Mouse (Mus musculus): Measurements from ENCODE around the gene Colgalt2. TPM values are rescaled to one million over a fixed set of nuclear protein-coding genes. Genes with fewer than 3 reads are reported as not detected.

Colgalt2 gene
- polyA plus RNA-seq, 1 experiment from 2014 or later, result 0.21 TPM

GRCm38 (mm10) chr1:152461814-152462213 is 62.2 kb downstream of the Colgalt2 start:
- WGBS (ENCODE audit: insufficient replicate concordance), result 30% methylated on average over 3 of the region's 3 CpGs
- no peak for DNase-seq
- H3K4me1 ChIP-seq (ENCODE audit: insufficient read depth), result no peaks in the 10 kb centered on the region
- H3K4me3 ChIP-seq (ENCODE audit: low read depth, low read length), result no peak overlapping the region
- H3K27ac ChIP-seq (ENCODE audit: low read depth), result no peak overlapping the region
- H3K9ac ChIP-seq (replicated peaks), result no peak overlapping the region
- no peaks in the 10 kb centered on the region for H3K9me3 ChIP-seq (ENCODE audit: low read length)
- no peaks in the 10 kb centered on the region for H3K27me3 ChIP-seq (ENCODE audit: insufficient read depth, low read length)
- no peak overlapping the region for H3K4me2 ChIP-seq (ENCODE audit: low read depth, low read length)
- no peak for ATAC-seq
- no peaks in the 10 kb centered on the region for H3K36me3 ChIP-seq (replicated peaks; ENCODE audit: insufficient read depth, low read length)
- TF ChIP-seq EP300 (IDR thresholded peaks at IDR 0.05; ENCODE audit: low read depth) (no peak), CTCF (IDR thresholded peaks at IDR 0.05; ENCODE audit: low read depth) (no peak)

GRCm38 (mm10) chr1:152462348-152462747 is 62.7 kb downstream of the Colgalt2 start:
- Histone ChIP-seq H3K36me3 (replicated peaks; ENCODE audit: insufficient read depth, low read length) (no peaks in the 10 kb centered on the region), H3K4me2 (ENCODE audit: low read depth, low read length) (no peak overlapping the region), H3K9me3 (ENCODE audit: low read length) (no peaks in the 10 kb centered on the region), H3K9ac (replicated peaks) (no peak overlapping the region), H3K27me3 (ENCODE audit: insufficient read depth, low read length) (no peaks in the 10 kb centered on the region), H3K4me3 (ENCODE audit: low read depth, low read length) (no peak overlapping the region), H3K4me1 (ENCODE audit: insufficient read depth) (no peaks in the 10 kb centered on the region), H3K27ac (ENCODE audit: low read depth) (no peak overlapping the region)
- ATAC-seq, result no peak
- no peak for TF ChIP-seq EP300 (IDR thresholded peaks at IDR 0.05; ENCODE audit: low read depth)
- no peak for TF ChIP-seq CTCF (IDR thresholded peaks at IDR 0.05; ENCODE audit: low read depth)
- no peak for DNase-seq
- 64% methylated on average over 7 of the region's 7 CpGs for WGBS (ENCODE audit: insufficient replicate concordance)

- WGBS (ENCODE audit: insufficient replicate concordance), result 35% methylated on average over 3 of the region's 3 CpGs
- H3K9ac ChIP-seq (replicated peaks), result no peak overlapping the region
- H3K4me1 ChIP-seq (ENCODE audit: insufficient read depth), result no peaks in the 10 kb centered on the region
- no peak overlapping the region for H3K4me2 ChIP-seq (ENCODE audit: low read depth, low read length)
- no peak for ATAC-seq
- no peaks in the 10 kb centered on the region for H3K27me3 ChIP-seq (ENCODE audit: insufficient read depth, low read length)
- H3K4me3 ChIP-seq (ENCODE audit: low read depth, low read length), result no peak overlapping the region
- TF ChIP-seq CTCF (IDR thresholded peaks at IDR 0.05; ENCODE audit: low read depth), result no peak
- no peak for TF ChIP-seq EP300 (IDR thresholded peaks at IDR 0.05; ENCODE audit: low read depth)
- no peaks in the 10 kb centered on the region for H3K36me3 ChIP-seq (replicated peaks; ENCODE audit: insufficient read depth, low read length)
- H3K27ac ChIP-seq (ENCODE audit: low read depth), result no peak overlapping the region
- no peaks in the 10 kb centered on the region for H3K9me3 ChIP-seq (ENCODE audit: low read length)
- no peak for DNase-seq
These were observed 66.7 kb downstream of the Colgalt2 start for GRCm38 (mm10) chr1:152466280-152466679.

GRCm38 (mm10) chr1:152468443-152468842 is 68.8 kb downstream of the Colgalt2 start:
- TF ChIP-seq EP300 (IDR thresholded peaks at IDR 0.05; ENCODE audit: low read depth) (no peak), CTCF (IDR thresholded peaks at IDR 0.05; ENCODE audit: low read depth) (no peak)
- DNase-seq (no peak), ATAC-seq (no peak)
- 82% methylated on average over 9 of the region's 9 CpGs for WGBS (ENCODE audit: insufficient replicate concordance)
- no peaks in the 10 kb centered on the region for H3K36me3 ChIP-seq (replicated peaks; ENCODE audit: insufficient read depth, low read length)
- H3K4me1 ChIP-seq (ENCODE audit: insufficient read depth), result no peaks in the 10 kb centered on the region
- no peak overlapping the region for H3K4me2 ChIP-seq (ENCODE audit: low read depth, low read length)
- H3K27ac ChIP-seq (ENCODE audit: low read depth), result no peak overlapping the region
- no peaks in the 10 kb centered on the region for H3K9me3 ChIP-seq (ENCODE audit: low read length)
- H3K9ac ChIP-seq (replicated peaks), result no peak overlapping the region
- no peaks in the 10 kb centered on the region for H3K27me3 ChIP-seq (ENCODE audit: insufficient read depth, low read length)
- H3K4me3 ChIP-seq (ENCODE audit: low read depth, low read length), result no peak overlapping the region

GRCm38 (mm10) chr1:152476126-152476525 is 76.5 kb downstream of the Colgalt2 start:
- ATAC-seq (no peak), DNase-seq (no peak)
- Histone ChIP-seq H3K27ac (ENCODE audit: low read depth) (no peak overlapping the region), H3K4me1 (ENCODE audit: insufficient read depth) (no peaks in the 10 kb centered on the region), H3K36me3 (replicated peaks; ENCODE audit: insufficient read depth, low read length) (no peaks in the 10 kb centered on the region), H3K4me3 (ENCODE audit: low read depth, low read length) (no peak overlapping the region), H3K27me3 (ENCODE audit: insufficient read depth, low read length) (no peaks in the 10 kb centered on the region), H3K4me2 (ENCODE audit: low read depth, low read length) (no peak overlapping the region), H3K9ac (replicated peaks) (no peak overlapping the region), H3K9me3 (ENCODE audit: low read length) (no peaks in the 10 kb centered on the region)
- TF ChIP-seq CTCF (IDR thresholded peaks at IDR 0.05; ENCODE audit: low read depth) (no peak), EP300 (IDR thresholded peaks at IDR 0.05; ENCODE audit: low read depth) (no peak)
- 67% methylated on average over 4 of the region's 4 CpGs for WGBS (ENCODE audit: insufficient replicate concordance)

- Histone ChIP-seq H3K9ac (replicated peaks) (no peak overlapping the region), H3K27me3 (ENCODE audit: insufficient read depth, low read length) (no peaks in the 10 kb centered on the region), H3K36me3 (replicated peaks; ENCODE audit: insufficient read depth, low read length) (no peaks in the 10 kb centered on the region), H3K4me3 (ENCODE audit: low read depth, low read length) (no peak overlapping the region), H3K4me1 (ENCODE audit: insufficient read depth) (no peaks in the 10 kb centered on the region), H3K4me2 (ENCODE audit: low read depth, low read length) (no peak overlapping the region), H3K27ac (ENCODE audit: low read depth) (no peak overlapping the region), H3K9me3 (ENCODE audit: low read length) (no peaks in the 10 kb centered on the region)
- ATAC-seq (no peak), DNase-seq (no peak)
- WGBS (ENCODE audit: insufficient replicate concordance), result 82% methylated on average over 1 of the region's 1 CpGs
- no peak for TF ChIP-seq EP300 (IDR thresholded peaks at IDR 0.05; ENCODE audit: low read depth)
- no peak for TF ChIP-seq CTCF (IDR thresholded peaks at IDR 0.05; ENCODE audit: low read depth)
These were observed 91.2 kb downstream of the Colgalt2 start for GRCm38 (mm10) chr1:152490842-152491241.

GRCm38 (mm10) chr1:152492258-152492657 is 92.6 kb downstream of the Colgalt2 start:
- ATAC-seq (no peak), DNase-seq (no peak)
- WGBS (ENCODE audit: insufficient replicate concordance), result 79% methylated on average over 1 of the region's 1 CpGs
- Histone ChIP-seq H3K9ac (replicated peaks) (no peak overlapping the region), H3K27me3 (ENCODE audit: insufficient read depth, low read length) (no peaks in the 10 kb centered on the region), H3K4me1 (ENCODE audit: insufficient read depth) (peaks cover under 1% of the 10 kb centered on the region; the same call in 1 of the 2 replicates), H3K4me2 (ENCODE audit: low read depth, low read length) (no peak overlapping the region), H3K27ac (ENCODE audit: low read depth) (no peak overlapping the region), H3K9me3 (ENCODE audit: low read length) (no peaks in the 10 kb centered on the region), H3K36me3 (replicated peaks; ENCODE audit: insufficient read depth, low read length) (no peaks in the 10 kb centered on the region), H3K4me3 (ENCODE audit: low read depth, low read length) (no peak overlapping the region)
- TF ChIP-seq CTCF (IDR thresholded peaks at IDR 0.05; ENCODE audit: low read depth) (no peak), EP300 (IDR thresholded peaks at IDR 0.05; ENCODE audit: low read depth) (no peak)
